Mouse (Mus musculus) liver, embryonic 14.5 days (tissue): ENCODE measurements around the gene Pdcl2. TPM values are rescaled to one million over a fixed set of nuclear protein-coding genes. Genes with fewer than 3 reads are reported as not detected.

Experiments used
- ATAC-seq: fragments of 200-750 bp; cut with Nextera tagmentation; 2 replicates; pipeline ENCODE4 v1.8.0; 2017; ENCODE audit warnings: moderate number of reproducible peaks, mild to moderate bottlenecking, moderate library complexity; ENCODE audit not compliant: insufficient read depth
- DNase-seq, 3 experiments: peaks; one replicate each; pipeline ENCODE4 v3.0.0-alpha.2; 2012 to 2013; ENCODE audit warnings: low read depth in 3 of 3, low spot score in 3 of 3
- H3K27ac ChIP-seq: fragments of 300-500 bp; sonication (generic); 2 replicates; pipeline ENCODE4 v1.5.1; 2014; ENCODE audit warnings: moderate library complexity, mild to moderate bottlenecking, control low read depth, inconsistent platforms
- H3K27me3 ChIP-seq: fragments of 300-500 bp; sonication (generic); 2 replicates; pipeline ENCODE4 v1.6.1; 2014; ENCODE audit warnings: mild to moderate bottlenecking, low read length, moderate library complexity; ENCODE audit not compliant: control insufficient read depth, insufficient read depth
- H3K36me3 ChIP-seq: fragments of 300-500 bp; sonication (generic); replicated peaks from 2 replicates; pipeline ENCODE4 v1.6.1; 2014; ENCODE audit warnings: low read depth; ENCODE audit not compliant: control insufficient read depth, insufficient read depth
- H3K4me1 ChIP-seq, 2 experiments: fragments of 200-500 bp in 1 of 2; fragments of 300-500 bp in 1 of 2; sonication (generic) in 1 of 2; replicated peaks; 2 replicates each; pipeline ENCODE4 v1.6.1; 2012 to 2014; ENCODE audit warnings: antibody characterized with exemption in 1 of 2, inconsistent platforms in 1 of 2, low read length in 1 of 2; ENCODE audit not compliant: control insufficient read depth in 2 of 2, insufficient read depth in 2 of 2
- H3K4me2 ChIP-seq: fragments of 300-500 bp; sonication (generic); 2 replicates; pipeline ENCODE4 v1.6.1; 2014; ENCODE audit warnings: low read depth, mild to moderate bottlenecking, control low read depth, moderate library complexity
- H3K4me3 ChIP-seq, 2 experiments: fragments of 200-500 bp in 1 of 2; fragments of 300-500 bp in 1 of 2; sonication (generic) in 1 of 2; 2 replicates each; pipeline ENCODE4 v1.5.1; 2012 to 2014; ENCODE audit warnings: low read depth in 2 of 2, low read length in 2 of 2, mild to moderate bottlenecking in 2 of 2, control low read depth in 1 of 2, inconsistent platforms in 1 of 2, moderate library complexity in 1 of 2; ENCODE audit not compliant: insufficient read depth in 1 of 2
- H3K9ac ChIP-seq: fragments of 300-500 bp; sonication (generic); replicated peaks from 2 replicates; pipeline ENCODE4 v1.6.1; 2014; ENCODE audit warnings: mild to moderate bottlenecking, control low read depth, moderate library complexity
- H3K9me3 ChIP-seq: fragments of 300-500 bp; sonication (generic); 2 replicates; pipeline ENCODE4 v1.6.1; 2016; ENCODE audit warnings: low read length, mixed read lengths; ENCODE audit not compliant: control insufficient read depth
- CTCF ChIP-seq: IDR thresholded peaks from 2 replicates; pipeline ENCODE4 v1.5.1; 2016; ENCODE audit warnings: antibody characterized with exemption, low read depth, control low read depth
- EP300 ChIP-seq: IDR thresholded peaks from 2 replicates; pipeline ENCODE4 v1.6.1; 2016; ENCODE audit warnings: antibody characterized with exemption, low read depth
- WGBS: fragments of 180-500 bp; shearing (Covaris S2); extraction: QIAGEN DNeasy Blood & Tissue Kit; methylation state at CpG from one replicate; pipeline ENCODE4 v1.1.7; 2014; ENCODE audit not compliant: insufficient replicate concordance; 5-methylcytosine and 5-hydroxymethylcytosine counted together
- polyA plus RNA-seq, 2 experiments: library from polyadenylated mRNA; depleted of rRNA in 1 of 2; stranded (reverse) in 1 of 2; unstranded in 1 of 2; fragments of >200 nt; fragmentation: Nextera tagmentation in 1 of 2; extraction: Ambion mirVana in 1 of 2; gene quantifications; 2 replicates each; pipeline versions ENCODE4 v1.2.1 to v1.2.3; 2012 to 2014

The Pdcl2 gene
- polyA plus RNA-seq, 2 experiments, result not detected

- WGBS, result 52% methylated on average over 4 of the region's 4 CpGs
- TF ChIP-seq EP300, result no peak
- TF ChIP-seq CTCF, result no peak
- peaks cover 7% of the 10 kb centered on the region for H3K27me3 ChIP-seq
These were observed 29.8 kb upstream of the Pdcl2 start for GRCm38 (mm10) chr5:76360786-76361185.

GRCm38 (mm10) chr5:76360057-76360456, 29.1 kb upstream of the Pdcl2 start:
- H3K9me3 ChIP-seq, result no peaks in the 10 kb centered on the region
- TF ChIP-seq CTCF (no peak), EP300 (no peak)
- no peak overlapping the region for H3K4me3 ChIP-seq

More at GRCm38 (mm10) chr5:76360786-76361185, 29.8 kb upstream of the Pdcl2 start:
- Histone ChIP-seq H3K4me1 (no peaks in the 10 kb centered on the region), H3K27ac (no peak overlapping the region), H3K9ac (no peak overlapping the region), H3K36me3 (no peaks in the 10 kb centered on the region), H3K9me3 (no peaks in the 10 kb centered on the region), H3K4me3 (no peak overlapping the region), H3K4me2 (no peak overlapping the region)
- ATAC-seq (no peak), DNase-seq (no peak)

GRCm38 (mm10) chr5:76351953-76352611, 21.1 kb upstream of the Pdcl2 start:
- no peak for ATAC-seq
- no peaks in the 10 kb centered on the region for H3K36me3 ChIP-seq
- no peak overlapping the region for H3K4me2 ChIP-seq
- no peak overlapping the region for H3K4me3 ChIP-seq
- 43% methylated on average over 7 of the region's 7 CpGs for WGBS
- no peak overlapping the region for H3K27ac ChIP-seq
- no peak overlapping the region for H3K9ac ChIP-seq
- H3K4me1 ChIP-seq, result no peaks in the 10 kb centered on the region
- H3K27me3 ChIP-seq, result no peaks in the 10 kb centered on the region
- no peaks in the 10 kb centered on the region for H3K9me3 ChIP-seq
- TF ChIP-seq CTCF (no peak), EP300 (no peak)
- DNase-seq, result no peak

More at GRCm38 (mm10) chr5:76360057-76360456, 29.1 kb upstream of the Pdcl2 start:
- H3K27ac ChIP-seq, result no peak overlapping the region
- H3K4me2 ChIP-seq, result no peak overlapping the region
- H3K9ac ChIP-seq, result no peak overlapping the region
- no peak for ATAC-seq
- no peaks in the 10 kb centered on the region for H3K36me3 ChIP-seq
- no peak for DNase-seq
- 46% methylated on average over 1 of the region's 1 CpGs for WGBS
- peaks cover 7% of the 10 kb centered on the region for H3K27me3 ChIP-seq
- H3K4me1 ChIP-seq, result no peaks in the 10 kb centered on the region

GRCm38 (mm10) chr5:76351537-76351936, 20.6 kb upstream of the Pdcl2 start:
- TF ChIP-seq CTCF (no peak), EP300 (no peak)
- H3K36me3 ChIP-seq, result no peaks in the 10 kb centered on the region
- no peak overlapping the region for H3K4me2 ChIP-seq
- no peak overlapping the region for H3K4me3 ChIP-seq
- H3K9me3 ChIP-seq, result no peaks in the 10 kb centered on the region
- no peaks in the 10 kb centered on the region for H3K4me1 ChIP-seq
- no peak overlapping the region for H3K27ac ChIP-seq
- DNase-seq, result no peak
- WGBS, result 57% methylated on average over 5 of the region's 5 CpGs
- H3K9ac ChIP-seq, result no peak overlapping the region
- ATAC-seq, result no peak
- H3K27me3 ChIP-seq, result no peaks in the 10 kb centered on the region

- DNase-seq (no peak), ATAC-seq (no peak)
- H3K27me3 ChIP-seq, result no peaks in the 10 kb centered on the region
- no peak overlapping the region for H3K9ac ChIP-seq
- H3K27ac ChIP-seq, result no peak overlapping the region
- no peaks in the 10 kb centered on the region for H3K9me3 ChIP-seq
- H3K4me1 ChIP-seq, result no peaks in the 10 kb centered on the region
- no peaks in the 10 kb centered on the region for H3K36me3 ChIP-seq
- H3K4me2 ChIP-seq, result no peak overlapping the region
- TF ChIP-seq EP300 (no peak), CTCF (no peak)
- WGBS, result 30% methylated on average over 2 of the region's 2 CpGs
- H3K4me3 ChIP-seq, result no peak overlapping the region
These were observed 15.2 kb upstream of the Pdcl2 start for GRCm38 (mm10) chr5:76346137-76346536.
